Mouse (Mus musculus): ENCODE measurements around the gene Npas2. TPM values are rescaled to one million over a fixed set of nuclear protein-coding genes. Genes with fewer than 3 reads are reported as not detected.

Gene Npas2
- total RNA-seq (2015; ENCODE audit: low replicate concordance) (not detected in 2 replicates), total RNA-seq (2017; ENCODE audit: low replicate concordance) (not detected in 2 replicates)

- ATAC-seq (replicated peaks; ENCODE audit: low FRiP score, poor library complexity, severe bottlenecking) = no peak
Observed at GRCm38 (mm10) chr1:39192997-39193861, at the start of gene Npas2. Gene Npas2 (plus strand): TSS chr1:39193731.

- ATAC-seq (replicated peaks; ENCODE audit: low FRiP score, poor library complexity, severe bottlenecking) = no peak
Observed at GRCm38 (mm10) chr1:39156778-39157177, 36.8 kb upstream of the Npas2 start.

DNA sequence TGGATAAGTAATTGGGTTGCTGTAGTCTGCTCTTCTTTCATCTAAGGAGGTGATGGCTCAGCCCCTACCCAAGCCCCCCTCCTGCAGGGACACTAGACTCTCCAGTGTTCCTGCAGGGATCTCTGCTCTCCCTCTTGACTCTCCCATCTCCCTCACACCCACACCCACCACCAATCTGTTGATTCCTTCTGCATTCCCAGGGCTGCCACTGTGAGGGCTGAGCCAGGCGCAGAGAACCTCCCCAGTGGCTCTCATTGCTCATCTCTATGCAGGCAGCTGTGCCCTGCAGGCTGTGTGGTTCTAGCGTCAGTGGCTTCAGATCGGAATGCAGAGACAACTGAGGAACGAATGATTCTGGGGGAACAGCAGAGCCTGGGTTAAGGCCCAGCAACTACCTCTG is 33.4 kb upstream of the Npas2 start:
- no peak for ATAC-seq (replicated peaks; ENCODE audit: low FRiP score, poor library complexity, severe bottlenecking)

GRCm38 (mm10) chr1:39163077-39163476 is 30.5 kb upstream of the Npas2 start:
- no peak for ATAC-seq (replicated peaks; ENCODE audit: low FRiP score, poor library complexity, severe bottlenecking)

DNA sequence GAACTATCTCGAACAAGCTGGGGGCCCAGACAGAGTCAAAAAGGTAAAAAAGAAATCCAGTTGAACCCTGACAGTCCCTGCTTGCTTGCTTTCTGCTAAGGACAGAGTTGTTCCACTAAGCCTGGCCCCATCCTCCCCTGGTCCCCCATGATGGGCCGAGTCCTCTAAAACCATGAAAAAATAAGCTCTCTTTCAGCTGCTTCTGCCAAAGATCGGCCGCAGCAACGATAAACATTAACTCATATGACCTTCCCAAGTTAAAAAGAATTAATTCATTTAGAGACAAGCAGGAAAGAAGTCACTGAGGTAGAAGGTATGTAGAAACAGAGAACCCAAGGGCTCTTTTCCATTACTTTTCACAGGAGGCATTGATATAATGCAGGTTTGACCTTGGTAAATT is 16.8 kb upstream of the Npas2 start:
- ATAC-seq (replicated peaks; ENCODE audit: low FRiP score, poor library complexity, severe bottlenecking) = no peak

- ATAC-seq (replicated peaks; ENCODE audit: low FRiP score, poor library complexity, severe bottlenecking) = no peak
Observed at GRCm38 (mm10) chr1:39177211-39177610, 16.3 kb upstream of the Npas2 start.

GRCm38 (mm10) chr1:39179806-39180205 is 13.7 kb upstream of the Npas2 start:
- ATAC-seq (replicated peaks; ENCODE audit: low FRiP score, poor library complexity, severe bottlenecking) = no peak

DNA sequence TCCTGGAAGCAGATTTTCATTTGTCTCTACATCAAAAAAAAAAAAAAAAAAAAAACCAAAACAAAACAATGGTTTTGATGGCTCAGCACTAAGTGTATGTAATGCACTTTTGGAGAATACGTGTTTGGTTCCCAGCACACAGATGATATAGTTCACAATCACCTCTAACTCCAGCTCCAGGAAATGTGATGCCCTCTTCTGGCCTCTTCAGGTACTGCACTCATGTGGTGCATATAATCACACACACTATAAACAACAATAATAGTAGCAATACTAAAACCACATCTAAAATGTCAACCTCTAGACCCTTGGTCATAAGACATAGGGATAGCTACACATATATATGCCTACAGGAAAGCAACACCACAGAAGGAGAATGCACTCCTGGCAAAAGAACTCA is 13.0 kb upstream of the Npas2 start:
- ATAC-seq (replicated peaks; ENCODE audit: low FRiP score, poor library complexity, severe bottlenecking) = no peak

DNA sequence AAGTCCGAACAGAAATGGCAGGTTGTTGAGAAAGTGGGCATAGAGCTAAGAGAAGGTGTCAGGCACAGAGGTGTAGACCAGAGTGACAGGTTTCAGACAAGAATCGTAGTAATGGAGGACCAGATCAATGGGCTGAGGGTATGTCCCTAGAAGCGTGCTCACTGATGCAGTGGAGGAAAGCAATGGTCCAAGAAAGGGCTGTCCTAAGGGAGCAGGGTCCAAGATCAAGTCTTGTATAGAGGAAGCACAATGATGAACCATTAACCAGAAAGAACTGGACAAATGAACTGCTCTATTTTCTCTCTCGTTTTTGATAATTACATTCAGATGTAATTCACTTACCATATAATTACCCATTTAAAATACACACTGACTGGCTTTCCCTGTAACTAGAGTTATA is 11.6 kb upstream of the Npas2 start:
- no peak for ATAC-seq (replicated peaks; ENCODE audit: low FRiP score, poor library complexity, severe bottlenecking)

DNA sequence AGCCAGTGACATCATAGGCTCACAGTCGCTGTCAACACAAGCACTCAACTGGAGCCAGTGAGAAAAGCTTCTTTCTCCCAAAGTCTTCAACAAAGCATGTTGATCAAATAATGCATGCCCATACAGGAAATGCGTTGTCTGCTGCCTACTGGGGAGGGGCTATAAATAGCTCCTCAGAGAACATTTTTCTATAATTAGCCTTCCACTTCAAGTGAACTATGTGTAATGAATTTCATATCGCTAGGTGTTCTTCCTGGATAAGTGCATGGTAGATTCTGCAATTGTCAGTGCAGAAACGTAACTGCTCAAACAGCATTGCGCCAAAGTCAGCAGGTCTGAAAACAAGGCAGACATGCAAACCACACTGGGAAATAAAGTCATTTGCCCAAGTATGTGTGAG is 7.7 kb upstream of the Npas2 start:
- ATAC-seq (replicated peaks; ENCODE audit: low FRiP score, poor library complexity, severe bottlenecking) = no peak

- ATAC-seq (replicated peaks; ENCODE audit: low FRiP score, poor library complexity, severe bottlenecking) = no peak
Observed at GRCm38 (mm10) chr1:39186711-39187437, 6.7 kb upstream of the Npas2 start.

- no peak for ATAC-seq (replicated peaks; ENCODE audit: low FRiP score, poor library complexity, severe bottlenecking)
Observed at GRCm38 (mm10) chr1:39191122-39191521, 2.4 kb upstream of the Npas2 start.

- no peak for ATAC-seq (replicated peaks; ENCODE audit: low FRiP score, poor library complexity, severe bottlenecking)
Observed at GRCm38 (mm10) chr1:39192460-39192996, 1.0 kb upstream of the Npas2 start.

- no peak for ATAC-seq (replicated peaks; ENCODE audit: low FRiP score, poor library complexity, severe bottlenecking)
Observed at GRCm38 (mm10) chr1:39193862-39194675, 538 bp downstream of the Npas2 start.

- no peak for ATAC-seq (replicated peaks; ENCODE audit: low FRiP score, poor library complexity, severe bottlenecking)
Observed at GRCm38 (mm10) chr1:39194959-39195358, 1.4 kb downstream of the Npas2 start.

DNA sequence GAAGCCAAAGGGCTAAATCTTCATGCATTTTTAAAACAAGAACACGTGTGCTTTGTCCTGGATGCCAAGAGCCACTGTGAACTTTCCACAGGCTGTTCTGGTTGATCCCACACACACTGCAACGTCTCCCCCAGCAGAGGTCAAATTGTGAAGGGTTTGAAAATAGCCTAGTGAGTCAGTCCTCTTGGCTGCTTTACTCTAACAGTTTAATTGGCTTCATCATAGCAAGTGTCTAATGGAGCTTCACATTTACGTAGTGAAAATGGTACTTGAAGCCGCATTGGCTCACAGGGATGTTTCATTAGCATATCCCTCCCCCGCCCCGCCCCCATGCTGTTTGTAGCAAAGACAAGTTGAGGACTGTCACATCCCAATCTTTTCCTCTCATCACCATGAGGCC is 2.6 kb downstream of the Npas2 start:
- ATAC-seq (replicated peaks; ENCODE audit: low FRiP score, poor library complexity, severe bottlenecking) = no peak

GRCm38 (mm10) chr1:39196676-39197375 is 3.3 kb downstream of the Npas2 start:
- no peak for ATAC-seq (replicated peaks; ENCODE audit: low FRiP score, poor library complexity, severe bottlenecking)

GRCm38 (mm10) chr1:39205021-39205420 is 11.5 kb downstream of the Npas2 start:
- no peak for ATAC-seq (replicated peaks; ENCODE audit: low FRiP score, poor library complexity, severe bottlenecking)

- no peak for ATAC-seq (replicated peaks; ENCODE audit: low FRiP score, poor library complexity, severe bottlenecking)
Observed at GRCm38 (mm10) chr1:39205697-39206096, 12.2 kb downstream of the Npas2 start.

All from erythroid progenitor cell, adult 5-6 weeks (primary cell).